Mouse (Mus musculus) stomach, postnatal 0 days (tissue): ENCODE data around the gene Nr2f6.

Source experiments
- CTCF ChIP-seq: IDR thresholded peaks from 2 replicates; pipeline ENCODE4 v1.5.1; 2016; ENCODE audit warnings: antibody characterized with exemption, low read depth, mild to moderate bottlenecking, moderate library complexity
- EP300 ChIP-seq: optimal IDR thresholded peaks from 2 replicates; pipeline ENCODE3; 2016; ENCODE audit warnings: antibody characterized with exemption

DNA sequence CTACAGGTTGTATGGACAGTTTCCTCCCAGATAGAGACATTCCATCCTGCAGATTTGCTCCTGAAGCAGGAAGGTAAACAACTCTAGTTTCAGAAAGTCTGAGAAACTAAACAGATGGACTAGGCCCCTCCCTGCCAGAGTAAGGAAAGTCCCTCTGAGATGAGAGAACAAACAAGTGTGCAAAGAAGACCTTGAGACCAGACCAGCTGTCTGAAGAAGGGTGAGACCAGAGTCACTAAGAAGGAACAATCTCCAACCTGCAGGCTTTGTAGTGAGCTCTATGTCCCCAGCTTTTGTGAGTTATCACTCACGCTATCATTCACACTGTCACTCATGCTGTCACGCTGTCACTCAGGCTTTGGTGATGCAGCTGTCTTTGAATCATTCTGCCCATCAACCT is 9.9 kb upstream of the Nr2f6 start:
- TF ChIP-seq CTCF (no peak), EP300 (no peak)
